Mouse (Mus musculus): ENCODE results near the gene Rbm46.

GRCm38 (mm10) chr3:82793656-82794055, 82.6 kb downstream of the Rbm46 start:
- TF ChIP-seq CTCF (IDR thresholded peaks at IDR 0.05; ENCODE audit: low read depth), result no peak
- no peak for TF ChIP-seq EP300 (optimal IDR thresholded peaks at IDR 0.05)
